Mouse (Mus musculus): ENCODE data around the gene Wiz. TPM values are rescaled to one million over a fixed set of nuclear protein-coding genes. Genes with fewer than 3 reads are reported as not detected.
A peak's percentile ranks its signal among the peaks of the same experiment; 100 is the strongest.

Wiz gene
- polyA plus RNA-seq, 1 experiment from 2014 or later: 59.2 TPM

DNA sequence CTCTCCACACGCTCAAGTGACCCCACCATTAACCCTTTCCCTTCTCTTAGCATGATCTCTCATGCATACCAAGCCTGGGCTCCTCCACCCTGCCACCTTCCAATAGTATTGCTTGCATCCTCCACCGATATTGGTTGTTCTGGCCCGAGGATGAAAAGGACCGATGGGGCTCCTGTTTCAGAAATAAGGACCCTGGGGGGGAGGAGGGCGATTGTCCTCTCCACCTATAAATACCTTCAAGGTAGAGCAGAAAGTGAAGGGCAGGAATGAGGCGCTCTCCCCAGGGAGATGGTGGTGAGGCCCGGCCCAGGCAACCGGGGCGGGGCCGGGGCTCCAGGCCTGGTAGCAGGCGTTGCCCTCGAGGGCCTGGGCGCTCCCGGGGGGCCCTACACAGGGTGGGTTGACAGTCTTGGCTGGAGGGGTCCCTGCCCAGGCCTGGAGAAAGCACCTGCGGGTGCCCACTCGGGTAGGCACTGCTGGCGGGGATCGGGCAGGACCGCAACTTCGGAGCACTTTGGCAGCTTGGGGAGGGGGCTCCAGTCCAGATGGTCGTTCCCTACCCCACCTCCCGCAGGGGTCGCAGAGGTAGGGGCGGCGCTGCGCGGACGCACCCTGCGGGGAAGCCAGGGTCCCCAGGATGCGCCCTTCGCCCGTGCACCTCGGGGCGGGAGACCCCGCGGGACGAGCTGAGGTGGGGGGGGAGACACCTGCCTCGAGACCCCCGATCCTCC, 704 bp downstream of the Wiz start:
- H3K4me2 ChIP-seq (ENCODE audit: low read length): peak overlapping the region; percentile 92
- ATAC-seq (ENCODE audit: low FRiP score, low TSS enrichment) (peak; percentile 55), DNase-seq (peak; percentile 65)
- H3K36me3 ChIP-seq (ENCODE audit: control insufficient read depth, insufficient read depth, low read length): peaks cover 29% of the 10 kb centered on the region
- H3K27ac ChIP-seq (replicated peaks; ENCODE audit: low read depth, low read length): peak overlapping the region; percentile 85
- peak overlapping the region; percentile 90 for H3K9ac ChIP-seq (replicated peaks; ENCODE audit: low read length)
- no peaks in the 10 kb centered on the region for H3K9me3 ChIP-seq (ENCODE audit: control insufficient read depth, low read length)
- H3K4me1 ChIP-seq (ENCODE audit: control insufficient read depth, insufficient read depth, low read length): peaks cover 13% of the 10 kb centered on the region
- peaks cover 17% of the 10 kb centered on the region for H3K27me3 ChIP-seq (ENCODE audit: control insufficient read depth, insufficient read depth, low read length)
- WGBS: under 1% methylated on average over 38 of the region's 39 CpGs
- peak overlapping the region; percentile 82 for H3K4me3 ChIP-seq (replicated peaks; ENCODE audit: low read depth, low read length)

DNA sequence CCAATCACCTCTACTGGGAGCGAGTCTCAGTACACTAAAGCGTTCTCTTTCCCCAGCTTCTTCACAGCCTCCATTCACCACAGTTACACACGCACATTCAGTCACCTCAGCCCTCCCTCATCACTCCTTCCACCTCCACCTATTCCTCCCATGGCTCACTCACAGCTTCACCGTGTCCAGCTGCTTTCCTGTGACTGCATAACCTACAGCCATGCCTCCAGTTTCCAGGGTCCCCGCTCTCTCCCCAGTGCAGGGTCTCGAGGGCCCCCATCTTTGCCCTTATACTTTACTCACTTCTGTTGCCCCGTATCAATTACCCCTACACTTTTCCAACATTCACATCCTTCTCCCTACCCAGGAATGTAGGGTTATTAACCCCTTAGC, 1.3 kb downstream of the Wiz start:
- peak overlapping the region; percentile 90 for H3K9ac ChIP-seq (replicated peaks; ENCODE audit: low read length)
- 42% methylated on average over 7 of the region's 7 CpGs for WGBS
- DNase-seq: no peak
- H3K4me1 ChIP-seq (ENCODE audit: control insufficient read depth, insufficient read depth, low read length): peaks cover 13% of the 10 kb centered on the region
- no peak overlapping the region for H3K27ac ChIP-seq (replicated peaks; ENCODE audit: low read depth, low read length)
- ATAC-seq (ENCODE audit: low FRiP score, low TSS enrichment): no peak
- peaks cover 34% of the 10 kb centered on the region for H3K36me3 ChIP-seq (ENCODE audit: control insufficient read depth, insufficient read depth, low read length)
- peak overlapping the region; percentile 82 for H3K4me3 ChIP-seq (replicated peaks; ENCODE audit: low read depth, low read length)
- peak overlapping the region; percentile 92 for H3K4me2 ChIP-seq (ENCODE audit: low read length)
- peaks cover 14% of the 10 kb centered on the region for H3K27me3 ChIP-seq (ENCODE audit: control insufficient read depth, insufficient read depth, low read length)
- no peaks in the 10 kb centered on the region for H3K9me3 ChIP-seq (ENCODE audit: control insufficient read depth, low read length)

GRCm38 (mm10) chr17:32386659-32387432, 2.4 kb downstream of the Wiz start:
- H3K4me2 ChIP-seq (ENCODE audit: low read length): no peak overlapping the region
- no peak overlapping the region for H3K9ac ChIP-seq (replicated peaks; ENCODE audit: low read length)
- peaks cover 13% of the 10 kb centered on the region for H3K4me1 ChIP-seq (ENCODE audit: control insufficient read depth, insufficient read depth, low read length)
- H3K4me3 ChIP-seq (replicated peaks; ENCODE audit: low read depth, low read length): no peak overlapping the region
- H3K27me3 ChIP-seq (ENCODE audit: control insufficient read depth, insufficient read depth, low read length): peaks cover 7% of the 10 kb centered on the region
- ATAC-seq (ENCODE audit: low FRiP score, low TSS enrichment) (no peak), DNase-seq (peak; percentile 39)
- peaks cover 39% of the 10 kb centered on the region for H3K36me3 ChIP-seq (ENCODE audit: control insufficient read depth, insufficient read depth, low read length)
- no peaks in the 10 kb centered on the region for H3K9me3 ChIP-seq (ENCODE audit: control insufficient read depth, low read length)
- WGBS: 77% methylated on average over 9 of the region's 9 CpGs
- no peak overlapping the region for H3K27ac ChIP-seq (replicated peaks; ENCODE audit: low read depth, low read length)

DNA sequence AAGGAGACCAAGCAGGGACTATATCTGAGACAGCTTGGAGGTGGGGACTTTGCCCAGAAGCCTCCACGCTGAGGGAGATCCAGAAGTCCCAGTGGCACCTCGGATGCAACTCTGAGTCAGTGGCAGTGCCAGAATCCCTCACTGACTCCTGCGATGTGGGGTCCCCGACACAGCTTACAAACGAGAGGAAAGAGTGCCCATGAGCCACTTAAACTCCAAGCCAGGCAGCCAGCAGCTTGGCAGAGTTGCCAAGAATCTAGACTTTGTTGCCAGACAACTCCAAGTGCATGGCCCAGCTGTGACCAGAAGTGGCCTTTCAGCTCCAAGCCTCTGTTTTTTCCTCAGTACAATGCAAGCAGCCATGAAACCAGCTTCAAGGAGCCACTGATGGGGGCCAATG, 5.6 kb downstream of the Wiz start:
- H3K9me3 ChIP-seq (ENCODE audit: control insufficient read depth, low read length): no peaks in the 10 kb centered on the region
- no peak for DNase-seq
- peaks cover 49% of the 10 kb centered on the region for H3K36me3 ChIP-seq (ENCODE audit: control insufficient read depth, insufficient read depth, low read length)
- ATAC-seq (ENCODE audit: low FRiP score, low TSS enrichment): no peak
- H3K4me2 ChIP-seq (ENCODE audit: low read length): no peak overlapping the region
- no peaks in the 10 kb centered on the region for H3K27me3 ChIP-seq (ENCODE audit: control insufficient read depth, insufficient read depth, low read length)
- 87% methylated on average over 5 of the region's 5 CpGs for WGBS
- no peak overlapping the region for H3K9ac ChIP-seq (replicated peaks; ENCODE audit: low read length)
- H3K4me3 ChIP-seq (replicated peaks; ENCODE audit: low read depth, low read length): no peak overlapping the region
- H3K4me1 ChIP-seq (ENCODE audit: control insufficient read depth, insufficient read depth, low read length): peaks cover 13% of the 10 kb centered on the region
- no peak overlapping the region for H3K27ac ChIP-seq (replicated peaks; ENCODE audit: low read depth, low read length)

- Histone ChIP-seq H3K27me3 (ENCODE audit: control insufficient read depth, insufficient read depth, low read length) (no peaks in the 10 kb centered on the region), H3K4me2 (ENCODE audit: low read length) (no peak overlapping the region), H3K9me3 (ENCODE audit: control insufficient read depth, low read length) (no peaks in the 10 kb centered on the region), H3K27ac (replicated peaks; ENCODE audit: low read depth, low read length) (no peak overlapping the region), H3K4me3 (replicated peaks; ENCODE audit: low read depth, low read length) (no peak overlapping the region), H3K4me1 (ENCODE audit: control insufficient read depth, insufficient read depth, low read length) (peaks cover 6% of the 10 kb centered on the region), H3K36me3 (ENCODE audit: control insufficient read depth, insufficient read depth, low read length) (peaks cover 58% of the 10 kb centered on the region), H3K9ac (replicated peaks; ENCODE audit: low read length) (no peak overlapping the region)
- ATAC-seq (ENCODE audit: low FRiP score, low TSS enrichment) (no peak), DNase-seq (peak; percentile 20)
- 87% methylated on average over 7 of the region's 7 CpGs for WGBS
These were observed 6.7 kb downstream of the Wiz start for GRCm38 (mm10) chr17:32382576-32382975.

DNA sequence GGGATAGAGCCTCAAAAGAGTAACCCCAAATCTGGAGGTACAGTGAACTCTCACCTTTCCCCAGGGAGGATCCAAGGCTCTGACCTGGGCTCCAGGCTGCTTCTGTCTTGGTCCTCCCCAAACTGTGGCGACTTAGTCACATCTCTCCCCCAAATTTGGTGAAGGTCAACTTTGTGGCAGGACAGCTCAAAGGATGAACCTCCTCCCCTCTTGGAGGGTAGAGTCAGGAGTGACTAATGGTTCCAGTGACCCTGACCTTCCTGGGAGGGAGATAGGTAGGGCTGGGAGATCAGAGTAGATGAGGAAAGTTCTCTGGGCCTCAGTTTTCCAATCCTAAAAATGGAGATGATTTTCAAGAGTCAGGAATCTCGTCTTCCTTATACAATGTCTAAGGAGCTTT, 10.5 kb downstream of the Wiz start:
- no peak overlapping the region for H3K27ac ChIP-seq (replicated peaks; ENCODE audit: low read depth, low read length)
- H3K4me1 ChIP-seq (ENCODE audit: control insufficient read depth, insufficient read depth, low read length): no peaks in the 10 kb centered on the region
- no peak overlapping the region for H3K4me2 ChIP-seq (ENCODE audit: low read length)
- no peak overlapping the region for H3K9ac ChIP-seq (replicated peaks; ENCODE audit: low read length)
- H3K9me3 ChIP-seq (ENCODE audit: control insufficient read depth, low read length): no peaks in the 10 kb centered on the region
- DNase-seq (no peak), ATAC-seq (ENCODE audit: low FRiP score, low TSS enrichment) (no peak)
- peaks cover 44% of the 10 kb centered on the region for H3K36me3 ChIP-seq (ENCODE audit: control insufficient read depth, insufficient read depth, low read length)
- no peak overlapping the region for H3K4me3 ChIP-seq (replicated peaks; ENCODE audit: low read depth, low read length)
- H3K27me3 ChIP-seq (ENCODE audit: control insufficient read depth, insufficient read depth, low read length): no peaks in the 10 kb centered on the region
- 72% methylated on average over 2 of the region's 2 CpGs for WGBS

DNA sequence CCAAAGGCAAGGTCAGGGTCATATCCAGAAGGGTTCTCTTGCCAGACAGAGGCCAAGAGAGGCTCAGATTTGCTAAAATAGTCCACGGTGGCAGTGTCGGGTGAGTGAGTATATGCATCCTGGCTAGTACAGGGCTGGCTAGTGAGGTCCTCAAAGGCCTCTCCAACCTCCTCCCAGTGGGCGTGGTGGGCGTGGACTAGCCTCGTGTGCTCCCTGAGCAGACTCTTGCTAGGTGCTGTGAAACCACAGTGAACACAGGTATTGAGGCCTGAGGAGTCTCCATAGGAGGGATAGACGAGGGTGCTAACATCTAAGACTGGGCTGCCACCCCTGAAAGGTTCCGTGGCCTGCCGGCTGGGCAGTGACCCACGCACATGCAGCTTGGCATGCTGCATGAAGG, 12.1 kb downstream of the Wiz start:
- DNase-seq (no peak), ATAC-seq (ENCODE audit: low FRiP score, low TSS enrichment) (no peak)
- H3K27ac ChIP-seq (replicated peaks; ENCODE audit: low read depth, low read length): no peak overlapping the region
- no peaks in the 10 kb centered on the region for H3K4me1 ChIP-seq (ENCODE audit: control insufficient read depth, insufficient read depth, low read length)
- H3K36me3 ChIP-seq (ENCODE audit: control insufficient read depth, insufficient read depth, low read length): peaks cover 32% of the 10 kb centered on the region
- H3K27me3 ChIP-seq (ENCODE audit: control insufficient read depth, insufficient read depth, low read length): no peaks in the 10 kb centered on the region
- 85% methylated on average over 9 of the region's 9 CpGs for WGBS
- H3K4me2 ChIP-seq (ENCODE audit: low read length): no peak overlapping the region
- H3K9me3 ChIP-seq (ENCODE audit: control insufficient read depth, low read length): no peaks in the 10 kb centered on the region
- H3K4me3 ChIP-seq (replicated peaks; ENCODE audit: low read depth, low read length): no peak overlapping the region
- no peak overlapping the region for H3K9ac ChIP-seq (replicated peaks; ENCODE audit: low read length)

GRCm38 (mm10) chr17:32376475-32376874, 12.8 kb downstream of the Wiz start:
- H3K9ac ChIP-seq (replicated peaks; ENCODE audit: low read length): no peak overlapping the region
- H3K36me3 ChIP-seq (ENCODE audit: control insufficient read depth, insufficient read depth, low read length): peaks cover 32% of the 10 kb centered on the region
- ATAC-seq (ENCODE audit: low FRiP score, low TSS enrichment) (no peak), DNase-seq (no peak)
- no peak overlapping the region for H3K4me2 ChIP-seq (ENCODE audit: low read length)
- H3K27ac ChIP-seq (replicated peaks; ENCODE audit: low read depth, low read length): no peak overlapping the region
- H3K9me3 ChIP-seq (ENCODE audit: control insufficient read depth, low read length): no peaks in the 10 kb centered on the region
- H3K4me3 ChIP-seq (replicated peaks; ENCODE audit: low read depth, low read length): no peak overlapping the region
- no peaks in the 10 kb centered on the region for H3K4me1 ChIP-seq (ENCODE audit: control insufficient read depth, insufficient read depth, low read length)
- WGBS: 92% methylated on average over 15 of the region's 15 CpGs
- no peaks in the 10 kb centered on the region for H3K27me3 ChIP-seq (ENCODE audit: control insufficient read depth, insufficient read depth, low read length)

All from midbrain, embryonic 14.5 days (tissue).